Mouse (Mus musculus) hindbrain, embryonic 14.5 days (tissue): ENCODE results near the gene Hist1h2ab. TPM values are rescaled to one million over a fixed set of nuclear protein-coding genes. Genes with fewer than 3 reads are reported as not detected.
"Not testable (repeated sequence)": the region's sequence is repeated elsewhere in the genome, so short reads cannot be mapped to it uniquely, and the experiment has no call there.

Source experiments
- ATAC-seq: fragments of 200-750 bp; cut with Nextera tagmentation; 2 replicates; pipeline ENCODE4 v1.8.0; 2017; ENCODE audit warnings: moderate number of reproducible peaks, mild to moderate bottlenecking, moderate TSS enrichment, moderate library complexity; ENCODE audit not compliant: low FRiP score
- DNase-seq: peaks from one replicate; pipeline ENCODE4 v3.0.0-alpha.2; 2015; ENCODE audit warnings: low spot score
- H3K27ac ChIP-seq: fragments of 300-500 bp; sonication (generic); 2 replicates; pipeline ENCODE4 v1.5.1; 2014; ENCODE audit warnings: mild to moderate bottlenecking, moderate library complexity
- H3K27me3 ChIP-seq: fragments of 300-500 bp; sonication (generic); 2 replicates; pipeline ENCODE4 v1.6.1; 2014; ENCODE audit warnings: mild to moderate bottlenecking, low read length, mixed read lengths; ENCODE audit not compliant: control insufficient read depth, insufficient read depth
- H3K36me3 ChIP-seq: fragments of 300-500 bp; sonication (generic); replicated peaks from 2 replicates; pipeline ENCODE4 v1.6.1; 2014; ENCODE audit not compliant: control insufficient read depth, insufficient read depth
- H3K4me1 ChIP-seq: fragments of 300-500 bp; sonication (generic); replicated peaks from 2 replicates; pipeline ENCODE4 v1.6.1; 2014; ENCODE audit warnings: antibody characterized with exemption, low read length, mixed read lengths; ENCODE audit not compliant: control insufficient read depth, insufficient read depth
- H3K4me2 ChIP-seq: fragments of 300-500 bp; sonication (generic); replicated peaks from 2 replicates; pipeline ENCODE4 v1.6.1; 2014; ENCODE audit warnings: mild to moderate bottlenecking, moderate library complexity
- H3K4me3 ChIP-seq: fragments of 300-500 bp; sonication (generic); replicated peaks from 2 replicates; pipeline ENCODE4 v1.5.1; 2014; ENCODE audit warnings: mild to moderate bottlenecking, low read length
- H3K9ac ChIP-seq: fragments of 300-500 bp; sonication (generic); 2 replicates; pipeline ENCODE4 v1.6.1; 2014
- H3K9me3 ChIP-seq: fragments of 300-500 bp; sonication (generic); 2 replicates; pipeline ENCODE4 v1.6.1; 2016; ENCODE audit warnings: low read length; ENCODE audit not compliant: control insufficient read depth
- WGBS: fragments of 180-500 bp; shearing (Covaris S2); extraction: QIAGEN DNeasy Blood & Tissue Kit; methylation state at CpG from one replicate; pipeline ENCODE4 v1.1.7; 2014; 5-methylcytosine and 5-hydroxymethylcytosine counted together
- polyA plus RNA-seq: library from polyadenylated mRNA; unstranded; fragments of >200 nt; fragmentation: Nextera tagmentation; extraction: Ambion mirVana; gene quantifications from 2 replicates; pipeline ENCODE4 v1.2.1, GENCODE M21; 2014

Gene Hist1h2ab
- polyA plus RNA-seq, 1 experiment from 2014 or later, result 6.7 TPM

- no peak for DNase-seq
- no peaks in the 10 kb centered on the region for H3K9me3 ChIP-seq
Observed at GRCm38 (mm10) chr13:23716261-23717042, 34.5 kb upstream of the Hist1h2ab start.

GRCm38 (mm10) chr13:23717176-23717575 lies 33.8 kb upstream of the Hist1h2ab start:
- DNase-seq (no peak), ATAC-seq (no peak)
- H3K9ac ChIP-seq, result no peak overlapping the region
- H3K9me3 ChIP-seq, result no peaks in the 10 kb centered on the region
- no peaks in the 10 kb centered on the region for H3K4me1 ChIP-seq
- H3K4me3 ChIP-seq, result no peak overlapping the region
- H3K27ac ChIP-seq, result no peak overlapping the region
- no peaks in the 10 kb centered on the region for H3K27me3 ChIP-seq
- WGBS, result 61% methylated on average over 11 of the region's 11 CpGs
- H3K4me2 ChIP-seq, result no peak overlapping the region
- no peaks in the 10 kb centered on the region for H3K36me3 ChIP-seq

More at GRCm38 (mm10) chr13:23716261-23717042, 34.5 kb upstream of the Hist1h2ab start:
- Histone ChIP-seq H3K27ac (no peak overlapping the region), H3K9ac (no peak overlapping the region), H3K4me3 (no peak overlapping the region), H3K27me3 (no peaks in the 10 kb centered on the region), H3K4me1 (no peaks in the 10 kb centered on the region), H3K4me2 (no peak overlapping the region), H3K36me3 (no peaks in the 10 kb centered on the region)
- ATAC-seq, result no peak
- 86% methylated on average over 5 of the region's 5 CpGs for WGBS

GRCm38 (mm10) chr13:23717593-23718245 lies 33.2 kb upstream of the Hist1h2ab start:
- not testable (repeated sequence) for DNase-seq, H3K4me3 ChIP-seq, H3K9ac ChIP-seq, H3K9me3 ChIP-seq, H3K36me3 ChIP-seq, ATAC-seq, H3K4me1 ChIP-seq, H3K27ac ChIP-seq, H3K27me3 ChIP-seq, H3K4me2 ChIP-seq
- WGBS, result 18% methylated on average over 2 of the region's 2 CpGs

GRCm38 (mm10) chr13:23724239-23724638 lies 26.7 kb upstream of the Hist1h2ab start:
- Histone ChIP-seq H3K27me3 (no peaks in the 10 kb centered on the region), H3K9me3 (no peaks in the 10 kb centered on the region), H3K4me1 (no peaks in the 10 kb centered on the region), H3K36me3 (no peaks in the 10 kb centered on the region), H3K4me2 (no peak overlapping the region), H3K4me3 (no peak overlapping the region), H3K9ac (no peak overlapping the region), H3K27ac (no peak overlapping the region)
- ATAC-seq (no peak), DNase-seq (no peak)
- WGBS, result 77% methylated on average over 4 of the region's 4 CpGs

- 50% methylated on average over 1 of the region's 1 CpGs for WGBS
- H3K36me3 ChIP-seq, result no peaks in the 10 kb centered on the region
- ATAC-seq (no peak), DNase-seq (no peak)
- no peaks in the 10 kb centered on the region for H3K27me3 ChIP-seq
- no peaks in the 10 kb centered on the region for H3K9me3 ChIP-seq
- H3K4me1 ChIP-seq, result no peaks in the 10 kb centered on the region
- no peak overlapping the region for H3K4me3 ChIP-seq
- H3K27ac ChIP-seq, result no peak overlapping the region
- H3K9ac ChIP-seq, result no peak overlapping the region
- no peak overlapping the region for H3K4me2 ChIP-seq
Observed at GRCm38 (mm10) chr13:23725213-23725612, 25.7 kb upstream of the Hist1h2ab start.

GRCm38 (mm10) chr13:23728472-23729191 lies 22.3 kb upstream of the Hist1h2ab start:
- H3K9me3 ChIP-seq, result no peaks in the 10 kb centered on the region
- H3K27ac ChIP-seq, result no peak overlapping the region
- H3K4me3 ChIP-seq, result no peak overlapping the region
- H3K4me2 ChIP-seq, result no peak overlapping the region
- no peak for DNase-seq
- no peaks in the 10 kb centered on the region for H3K4me1 ChIP-seq
- WGBS, result 84% methylated on average over 18 of the region's 18 CpGs
- ATAC-seq, result no peak
- no peaks in the 10 kb centered on the region for H3K36me3 ChIP-seq
- no peak overlapping the region for H3K9ac ChIP-seq
- no peaks in the 10 kb centered on the region for H3K27me3 ChIP-seq

GRCm38 (mm10) chr13:23729192-23729525 lies 21.8 kb upstream of the Hist1h2ab start:
- ATAC-seq, result no peak
- H3K27ac ChIP-seq, result no peak overlapping the region
- H3K36me3 ChIP-seq, result no peaks in the 10 kb centered on the region
- H3K9ac ChIP-seq, result no peak overlapping the region
- no peak overlapping the region for H3K4me3 ChIP-seq
- H3K9me3 ChIP-seq, result no peaks in the 10 kb centered on the region
- H3K27me3 ChIP-seq, result no peaks in the 10 kb centered on the region
- 90% methylated on average over 9 of the region's 9 CpGs for WGBS
- H3K4me2 ChIP-seq, result no peak overlapping the region
- no peaks in the 10 kb centered on the region for H3K4me1 ChIP-seq
- DNase-seq, result no peak

- H3K4me2 ChIP-seq, result no peak overlapping the region
- WGBS, result 91% methylated on average over 5 of the region's 5 CpGs
- no peak overlapping the region for H3K9ac ChIP-seq
- H3K27ac ChIP-seq, result no peak overlapping the region
- H3K27me3 ChIP-seq, result no peaks in the 10 kb centered on the region
- no peaks in the 10 kb centered on the region for H3K4me1 ChIP-seq
- H3K36me3 ChIP-seq, result no peaks in the 10 kb centered on the region
- no peak for DNase-seq
- no peak overlapping the region for H3K4me3 ChIP-seq
- no peaks in the 10 kb centered on the region for H3K9me3 ChIP-seq
- ATAC-seq, result no peak
Observed at GRCm38 (mm10) chr13:23729706-23730105, 21.2 kb upstream of the Hist1h2ab start.

GRCm38 (mm10) chr13:23730479-23730878 lies 20.4 kb upstream of the Hist1h2ab start:
- Histone ChIP-seq H3K4me2 (no peak overlapping the region), H3K36me3 (no peaks in the 10 kb centered on the region), H3K9me3 (no peaks in the 10 kb centered on the region), H3K27me3 (no peaks in the 10 kb centered on the region), H3K9ac (no peak overlapping the region), H3K4me1 (no peaks in the 10 kb centered on the region), H3K27ac (no peak overlapping the region), H3K4me3 (no peak overlapping the region)
- ATAC-seq (no peak), DNase-seq (no peak)
- WGBS, result 37% methylated on average over 8 of the region's 8 CpGs
